ENCODE assay signal across 8 mouse cellular contexts in genomic region chr7:141460391-141461113, GRCm38 (mm10). TPM values are rescaled to one million over a fixed set of nuclear protein-coding genes. Genes with fewer than 3 reads are reported as not detected.
A peak's percentile ranks its signal among the peaks of the same experiment; 100 is the strongest.
DNase-seq lines count a peak whose midpoint lies in the region; ATAC-seq and TF ChIP-seq lines count a peak whose summit lies in the region.

Gene Cracr2b, plus strand, starts transcription at chr7:141461094.

- no peaks in the 10 kb centered on the region for H3K9me3 ChIP-seq in forebrain, embryonic 12.5 days
- H3K9me3 ChIP-seq in hindbrain, embryonic 12.5 days (replicated peaks) = no peaks in the 10 kb centered on the region

- ATAC-seq in forebrain, embryonic 12.5 days (ENCODE audit: low FRiP score) = no peak
- ATAC-seq in hindbrain, embryonic 12.5 days (ENCODE audit: low FRiP score) = no peak

- peak within 1 kb of the TSS; percentile 31; the same call in 1 of the 2 replicates for H3K4me3 ChIP-seq in spleen, adult 2 months (ENCODE audit: extremely low read depth, insufficient read depth, insufficient read length)
- peak within 1 kb of the TSS; percentile 38 for H3K4me3 ChIP-seq in forebrain, embryonic 12.5 days (replicated peaks)
- H3K4me3 ChIP-seq in hindbrain, embryonic 12.5 days = peak within 1 kb of the TSS; percentile 35

- H3K27me3 ChIP-seq in spleen, adult 2 months (ENCODE audit: control insufficient read depth, insufficient read depth, low read length) = peaks cover 5% of the 10 kb centered on the region
- peaks cover 74% of the 10 kb centered on the region for H3K27me3 ChIP-seq in forebrain, embryonic 12.5 days
- peaks cover 86% of the 10 kb centered on the region for H3K27me3 ChIP-seq in hindbrain, embryonic 12.5 days

- TF ChIP-seq CTCF in spleen, adult 2 months (IDR thresholded peaks at IDR 0.05; ENCODE audit: extremely low read depth, insufficient read depth, insufficient read length, insufficient replicate concordance) = no peak

- WGBS in spleen, adult 2 months = 83% methylated on average over 15 of the region's 15 CpGs
- WGBS in forebrain, embryonic 12.5 days = 75% methylated on average over 15 of the region's 15 CpGs
- WGBS in hindbrain, embryonic 12.5 days = 72% methylated on average over 15 of the region's 15 CpGs

- peak within 1 kb of the TSS; percentile 58 for H3K4me2 ChIP-seq in forebrain, embryonic 12.5 days
- H3K4me2 ChIP-seq in hindbrain, embryonic 12.5 days (replicated peaks) = peak within 1 kb of the TSS; percentile 59

- H3K4me1 ChIP-seq in spleen, adult 2 months (ENCODE audit: control insufficient read depth, insufficient read depth, insufficient read length) = peaks cover 13% of the 10 kb centered on the region
- peaks cover 35% of the 10 kb centered on the region for H3K4me1 ChIP-seq in forebrain, embryonic 12.5 days
- H3K4me1 ChIP-seq in hindbrain, embryonic 12.5 days = peaks cover 31% of the 10 kb centered on the region

- H3K36me3 ChIP-seq in spleen, adult 2 months (ENCODE audit: control insufficient read depth, insufficient read depth, low read length) = peaks cover 22% of the 10 kb centered on the region
- H3K36me3 ChIP-seq in forebrain, embryonic 12.5 days (replicated peaks) = peaks cover 12% of the 10 kb centered on the region; the same call in 1 of the 2 replicates
- H3K36me3 ChIP-seq in hindbrain, embryonic 12.5 days = peaks cover 4% of the 10 kb centered on the region; the same call in 1 of the 2 replicates

- no peak for TF ChIP-seq POLR2A in spleen, adult 2 months (IDR thresholded peaks at IDR 0.05; ENCODE audit: low read depth, low read length)

- H3K9ac ChIP-seq in forebrain, embryonic 12.5 days = peak within 1 kb of the TSS; percentile 47
- H3K9ac ChIP-seq in hindbrain, embryonic 12.5 days = peak within 1 kb of the TSS; percentile 54

- H3K27ac ChIP-seq in spleen, adult 2 months (ENCODE audit: insufficient read depth, low read length) = no peak within 1 kb of the TSS; the same call in 1 of the 2 replicates
- H3K27ac ChIP-seq in forebrain, embryonic 12.5 days = no peak within 1 kb of the TSS
- H3K27ac ChIP-seq in hindbrain, embryonic 12.5 days = no peak within 1 kb of the TSS

- no peak for DNase-seq in spleen, adult 2 months (ENCODE audit: low read depth in 1 of 2, low spot score in 2 of 2)
- DNase-seq in spleen, adult 18-20 months = no peak
- DNase-seq in lung, postnatal 10 days = peak; percentile 73
- no peak for DNase-seq in Muller cell, postnatal 12 days (ENCODE audit: inconsistent ontology term)
- no peak for DNase-seq in layer of hippocampus, adult 8-10 months (ENCODE audit: low spot score in 2 of 2)
- no peak for DNase-seq in ovary, postnatal 10 days (ENCODE audit: low spot score)

RNA-seq across cellular contexts. Expression of gene Cracr2b, which starts in this region (rescaled TPM):
- 14.4 and 17.7 TPM in 2 replicates for polyA plus RNA-seq in spleen, adult 2 months (2012; rRNA removed)
- polyA plus RNA-seq in forebrain, embryonic 12.5 days (2016; fragmentation: Nextera tagmentation; extraction: Ambion mirVana) = 4.0 and 4.3 TPM in 2 replicates
- 7.7 and 8.9 TPM in 2 replicates for polyA plus RNA-seq in hindbrain, embryonic 12.5 days (2016; fragmentation: Nextera tagmentation; extraction: Ambion mirVana)
- total RNA-seq in layer of hippocampus, adult 8-10 months (2022) = 1 to 10 TPM; 4.0 to 5.8 (median 4.9) TPM
